ENCODE assay signal across 8 mouse cellular contexts in the genomic region with DNA sequence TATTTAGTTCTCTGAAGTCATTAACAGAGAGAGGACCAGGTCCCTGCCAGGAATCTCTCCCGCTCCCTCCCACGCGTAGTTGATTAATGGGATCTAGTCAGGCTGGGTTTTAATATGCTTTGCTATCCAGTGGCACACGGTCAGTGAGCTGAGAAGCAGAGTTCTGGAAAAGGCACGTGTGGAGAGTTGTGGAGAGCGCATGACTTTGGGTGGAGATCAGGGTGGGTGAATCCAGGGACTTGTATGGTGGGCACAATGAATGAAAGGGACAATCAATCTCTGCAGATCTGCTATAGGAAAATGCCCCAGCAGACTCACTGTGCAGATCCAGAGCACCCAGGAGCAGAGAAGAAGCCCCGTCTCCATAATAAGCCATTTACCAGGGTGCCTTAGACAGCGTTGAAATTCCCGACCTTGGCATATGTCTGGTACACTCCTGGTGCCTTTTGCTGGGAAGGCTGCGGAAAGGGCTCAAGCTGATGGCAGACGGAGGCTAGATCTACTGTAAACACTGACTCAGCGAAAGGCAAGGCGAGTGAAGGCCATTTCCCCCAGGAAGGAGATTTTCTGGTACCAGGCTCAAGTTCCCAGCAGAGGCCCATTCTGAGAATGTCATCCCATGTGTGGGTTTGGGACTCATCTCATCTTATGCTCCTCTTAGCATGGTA.
DNase-seq lines count a peak whose midpoint lies in the region; ATAC-seq lines count a peak whose summit lies in the region.

No protein-coding gene starts in this region.

- H3K4me3 ChIP-seq in heart, embryonic 15.5 days, result no peak overlapping the region

- no peaks in the 10 kb centered on the region for H3K36me3 ChIP-seq in heart, embryonic 15.5 days

- H3K4me1 ChIP-seq in heart, embryonic 15.5 days (replicated peaks), result peaks cover 25% of the 10 kb centered on the region

- WGBS in heart, embryonic 15.5 days, result 57% methylated on average over 13 of the region's 13 CpGs

- peak; percentile 46 to 53 for DNase-seq in heart, adult 18-20 months
- DNase-seq in heart, postnatal 36 days, result no peak
- DNase-seq in adrenal gland, adult (ENCODE audit: inconsistent age in 2 of 2, low spot score in 1 of 2), result peak; percentile 71 to 87
- peak; percentile 53 to 75 for DNase-seq in kidney, postnatal 25 days
- DNase-seq in spleen, postnatal 14 days (ENCODE audit: low spot score in 2 of 2), result no peak
- no peak for DNase-seq in spleen, postnatal 10 days (ENCODE audit: low spot score in 2 of 2)

- H3K27ac ChIP-seq in heart, embryonic 15.5 days, result peak overlapping the region; percentile 77

- H3K4me2 ChIP-seq in heart, embryonic 15.5 days, result peak overlapping the region; percentile 56

- intact Hi-C loops in heart, postnatal 36 days (cut with DNase I), result loop anchor here (2.0 to 5.0 kb wide), 3 partner anchors 85 to 221 kb away; no protein-coding TSS in a partner anchor

- no peak overlapping the region for H3K9ac ChIP-seq in heart, embryonic 15.5 days

- no peak for ATAC-seq in heart, embryonic 15.5 days (replicated peaks; ENCODE audit: insufficient number of reproducible peaks, insufficient read depth, low FRiP score, low read depth)
- no peak for ATAC-seq in erythroid progenitor cell, adult 5-6 weeks (replicated peaks; ENCODE audit: low FRiP score, poor library complexity, severe bottlenecking)

- H3K27me3 ChIP-seq in heart, embryonic 15.5 days, result no peaks in the 10 kb centered on the region

- no peaks in the 10 kb centered on the region for H3K9me3 ChIP-seq in heart, embryonic 15.5 days (replicated peaks)

Comparison
In these comparisons a context has a peak if more than half of its experiments do, and no peak if none do; other contexts are left out.
1. DNase-seq: peak in heart, adult 18-20 months (2 of 2), adrenal gland, adult (2 of 2) and kidney, postnatal 25 days (2 of 2); none in heart, postnatal 36 days (0 of 2), spleen, postnatal 14 days (0 of 2) and spleen, postnatal 10 days (0 of 2).